Mouse (Mus musculus): Measurements from ENCODE around the gene Dcun1d2. TPM values are rescaled to one million over a fixed set of nuclear protein-coding genes. Genes with fewer than 3 reads are reported as not detected.

The Dcun1d2 gene
- polyA plus RNA-seq, 1 experiment from 2014 or later: 8.2 TPM

DNA sequence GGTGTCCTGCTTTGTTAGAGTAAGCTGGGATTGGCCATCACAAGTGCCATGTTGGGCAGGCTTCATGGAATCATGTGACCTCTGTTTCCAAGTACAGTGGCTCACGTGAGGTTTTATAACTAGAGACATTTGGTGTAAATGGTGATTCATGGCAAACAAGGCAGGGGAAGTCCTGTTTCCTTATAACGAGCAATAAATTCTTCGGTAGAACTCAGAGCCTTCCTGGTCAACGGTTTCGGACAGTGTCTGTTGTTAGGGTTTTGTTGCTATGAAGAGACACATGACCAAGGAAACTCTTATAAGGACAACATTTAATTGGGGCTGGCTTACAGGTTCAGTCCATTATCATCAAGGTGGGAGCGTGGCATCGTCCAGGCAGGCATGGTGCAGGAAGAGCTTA is 13.1 kb upstream of the Dcun1d2 start:
- H3K4me3 ChIP-seq (replicated peaks): no peak overlapping the region
- no peaks in the 10 kb centered on the region for H3K9me3 ChIP-seq (replicated peaks)
- no peak overlapping the region for H3K9ac ChIP-seq
- no peak overlapping the region for H3K27ac ChIP-seq (replicated peaks)
- peaks cover 40% of the 10 kb centered on the region for H3K36me3 ChIP-seq (replicated peaks)
- H3K27me3 ChIP-seq: no peaks in the 10 kb centered on the region
- 81% methylated on average over 7 of the region's 7 CpGs for WGBS (ENCODE audit: insufficient replicate concordance)
- no peaks in the 10 kb centered on the region for H3K4me1 ChIP-seq (replicated peaks)
- ATAC-seq (ENCODE audit: insufficient read depth): no peak
- H3K4me2 ChIP-seq: no peak overlapping the region

- peaks cover 46% of the 10 kb centered on the region for H3K36me3 ChIP-seq (replicated peaks)
- H3K4me2 ChIP-seq: no peak overlapping the region
- no peaks in the 10 kb centered on the region for H3K4me1 ChIP-seq (replicated peaks)
- H3K9ac ChIP-seq: no peak overlapping the region
- WGBS (ENCODE audit: insufficient replicate concordance): 79% methylated on average over 8 of the region's 8 CpGs
- H3K4me3 ChIP-seq (replicated peaks): no peak overlapping the region
- no peak overlapping the region for H3K27ac ChIP-seq (replicated peaks)
- no peaks in the 10 kb centered on the region for H3K9me3 ChIP-seq (replicated peaks)
- no peak for ATAC-seq (ENCODE audit: insufficient read depth)
- H3K27me3 ChIP-seq: no peaks in the 10 kb centered on the region
These were observed 11.6 kb upstream of the Dcun1d2 start for GRCm38 (mm10) chr8:13299571-13299970.

GRCm38 (mm10) chr8:13293677-13294470 is 5.9 kb upstream of the Dcun1d2 start:
- ATAC-seq (ENCODE audit: insufficient read depth): no peak
- H3K27me3 ChIP-seq: no peaks in the 10 kb centered on the region
- no peak overlapping the region for H3K9ac ChIP-seq
- no peaks in the 10 kb centered on the region for H3K9me3 ChIP-seq (replicated peaks)
- no peak overlapping the region for H3K4me3 ChIP-seq (replicated peaks)
- peaks cover 37% of the 10 kb centered on the region for H3K36me3 ChIP-seq (replicated peaks)
- 81% methylated on average over 9 of the region's 9 CpGs for WGBS (ENCODE audit: insufficient replicate concordance)
- no peak overlapping the region for H3K27ac ChIP-seq (replicated peaks)
- no peak overlapping the region for H3K4me2 ChIP-seq
- peaks cover 14% of the 10 kb centered on the region for H3K4me1 ChIP-seq (replicated peaks)

DNA sequence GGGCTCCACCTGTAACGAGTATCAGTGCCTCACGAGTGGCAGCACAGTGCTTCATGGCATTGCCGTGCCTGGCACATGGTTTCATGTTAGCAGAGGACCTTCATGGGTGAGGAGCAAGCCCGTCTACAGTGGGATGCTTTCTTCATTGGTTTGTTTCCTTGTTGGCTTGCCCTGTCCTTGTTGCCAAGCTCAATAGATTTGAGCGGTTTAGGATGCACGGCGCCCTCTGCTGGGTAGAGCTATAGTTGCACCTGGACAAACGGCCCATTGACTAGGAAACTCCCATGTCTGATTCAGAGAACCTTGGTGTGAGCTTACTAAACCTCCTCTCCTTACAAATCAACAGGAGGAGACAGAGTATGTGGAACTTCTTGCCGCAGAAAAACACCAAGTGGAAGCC is 4.4 kb upstream of the Dcun1d2 start:
- H3K4me3 ChIP-seq (replicated peaks): no peak overlapping the region
- no peak overlapping the region for H3K27ac ChIP-seq (replicated peaks)
- ATAC-seq (ENCODE audit: insufficient read depth): no peak
- H3K9me3 ChIP-seq (replicated peaks): no peaks in the 10 kb centered on the region
- H3K27me3 ChIP-seq: no peaks in the 10 kb centered on the region
- 26% methylated on average over 9 of the region's 9 CpGs for WGBS (ENCODE audit: insufficient replicate concordance)
- H3K4me2 ChIP-seq: no peak overlapping the region
- H3K36me3 ChIP-seq (replicated peaks): peaks cover 35% of the 10 kb centered on the region
- H3K4me1 ChIP-seq (replicated peaks): peaks cover 24% of the 10 kb centered on the region
- no peak overlapping the region for H3K9ac ChIP-seq

DNA sequence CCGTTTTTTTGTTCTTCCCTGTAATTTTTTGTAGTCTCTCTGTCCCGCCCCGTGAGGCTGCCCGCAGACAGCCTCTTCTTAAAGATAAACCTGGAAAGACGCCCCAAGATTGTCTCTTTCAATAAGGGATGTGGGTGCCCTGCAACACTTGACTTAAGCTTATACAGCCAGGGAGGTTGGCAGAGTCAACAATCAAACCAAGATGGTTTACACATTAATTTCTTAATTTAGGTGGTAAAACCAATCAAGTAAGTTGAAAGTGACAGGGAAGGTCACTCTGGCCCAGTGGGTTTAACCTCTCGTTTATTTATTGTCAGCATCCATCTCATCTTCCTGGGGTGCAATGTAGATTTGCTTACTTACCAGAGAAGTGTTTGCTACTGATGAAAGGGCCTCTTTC is 715 bp upstream of the Dcun1d2 start:
- 0 out of 2 replicates have a peak, but pooled peaks cover 9% of the 10 kb centered on the region for H3K36me3 ChIP-seq (replicated peaks)
- peaks cover 38% of the 10 kb centered on the region for H3K4me1 ChIP-seq (replicated peaks)
- 5% methylated on average over 6 of the region's 6 CpGs for WGBS (ENCODE audit: insufficient replicate concordance)
- peak overlapping the region; percentile 88 for H3K4me3 ChIP-seq (replicated peaks)
- H3K9ac ChIP-seq: peak overlapping the region; percentile 92
- H3K9me3 ChIP-seq (replicated peaks): no peaks in the 10 kb centered on the region
- peak overlapping the region; percentile 100; the same call in 1 of the 2 replicates for H3K27ac ChIP-seq (replicated peaks)
- H3K27me3 ChIP-seq: no peaks in the 10 kb centered on the region
- H3K4me2 ChIP-seq: peak overlapping the region; percentile 91
- ATAC-seq (ENCODE audit: insufficient read depth): no peak

DNA sequence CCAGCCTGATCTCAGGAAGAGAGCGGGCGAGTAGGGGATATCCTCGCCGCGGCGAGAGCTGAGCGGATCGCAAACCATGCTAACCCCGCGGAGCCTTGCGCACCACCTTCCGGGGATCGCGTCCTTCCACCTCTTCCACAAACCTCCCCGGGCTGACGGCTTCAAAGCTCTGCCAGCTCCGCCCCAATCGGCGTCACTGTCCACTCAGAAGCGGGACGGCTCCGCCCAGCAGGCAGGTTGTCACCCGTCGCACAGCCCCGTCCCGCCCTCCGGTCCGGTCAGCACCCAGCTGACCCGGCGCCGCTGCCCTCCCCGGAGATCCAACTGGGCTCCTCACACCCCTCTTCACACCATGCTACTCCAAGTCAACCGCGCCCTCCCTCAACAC is 633 bp downstream of the Dcun1d2 start:
- H3K4me1 ChIP-seq (replicated peaks): peaks cover 41% of the 10 kb centered on the region
- WGBS (ENCODE audit: insufficient replicate concordance): under 1% methylated on average over 34 of the region's 34 CpGs
- peak; percentile 86 for ATAC-seq (ENCODE audit: insufficient read depth)
- H3K9me3 ChIP-seq (replicated peaks): no peaks in the 10 kb centered on the region
- peak overlapping the region; percentile 91 for H3K4me2 ChIP-seq
- peak overlapping the region; percentile 100 for H3K27ac ChIP-seq (replicated peaks)
- H3K27me3 ChIP-seq: no peaks in the 10 kb centered on the region
- H3K4me3 ChIP-seq (replicated peaks): peak overlapping the region; percentile 88
- H3K36me3 ChIP-seq (replicated peaks): no peaks in the 10 kb centered on the region
- peak overlapping the region; percentile 92 for H3K9ac ChIP-seq

DNA sequence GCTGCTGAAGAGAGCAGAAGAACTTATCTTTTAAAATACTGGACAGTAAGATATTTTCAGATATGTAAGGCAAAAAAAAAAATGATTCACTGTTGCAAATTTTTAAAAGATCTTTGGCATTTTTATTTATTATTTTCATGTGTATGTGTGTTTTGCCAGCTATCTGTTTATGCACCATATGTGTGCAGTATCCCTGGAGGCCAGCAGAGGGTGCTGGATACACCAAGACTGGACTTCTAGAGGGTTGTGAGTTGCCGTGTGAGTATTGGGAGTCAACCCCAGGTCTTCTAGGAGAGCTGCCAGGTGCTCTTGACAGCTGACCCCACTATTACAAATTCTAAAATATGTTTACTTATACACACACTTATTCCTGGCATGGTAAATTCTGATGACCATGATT is 4.7 kb downstream of the Dcun1d2 start:
- Histone ChIP-seq H3K27ac (replicated peaks) (no peak overlapping the region), H3K4me1 (replicated peaks) (peaks cover 21% of the 10 kb centered on the region), H3K36me3 (replicated peaks) (no peaks in the 10 kb centered on the region), H3K9me3 (replicated peaks) (no peaks in the 10 kb centered on the region), H3K9ac (no peak overlapping the region), H3K4me3 (replicated peaks) (no peak overlapping the region), H3K27me3 (no peaks in the 10 kb centered on the region), H3K4me2 (no peak overlapping the region)
- ATAC-seq (ENCODE audit: insufficient read depth): no peak
- 79% methylated on average over 1 of the region's 1 CpGs for WGBS (ENCODE audit: insufficient replicate concordance)

DNA sequence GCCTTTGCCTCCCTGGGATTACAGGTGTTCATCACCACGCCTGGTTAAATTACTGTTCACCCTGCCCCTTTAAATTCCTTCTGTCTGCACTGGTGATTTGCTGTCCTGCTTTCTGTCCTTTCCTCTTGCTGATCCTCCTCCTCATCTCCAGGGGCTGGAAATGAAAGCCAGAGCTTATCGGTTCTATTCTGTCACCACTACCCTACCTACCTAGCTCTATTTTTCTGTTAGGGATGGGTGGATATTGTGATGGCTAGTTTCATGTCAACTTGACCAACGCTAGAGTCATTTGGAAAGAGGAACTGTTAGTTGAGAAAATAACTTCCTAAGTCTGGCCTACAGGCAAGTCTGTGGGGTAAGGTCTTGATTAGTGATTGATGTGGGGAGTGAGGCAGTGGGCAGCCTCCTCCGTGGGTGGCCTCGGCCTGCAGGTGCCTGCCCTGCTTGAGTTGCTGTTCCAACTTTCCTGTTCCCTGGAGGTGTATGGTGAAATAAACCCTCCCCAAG is 10.9 kb downstream of the Dcun1d2 start:
- H3K4me2 ChIP-seq: no peak overlapping the region
- no peak overlapping the region for H3K4me3 ChIP-seq (replicated peaks)
- no peaks in the 10 kb centered on the region for H3K27me3 ChIP-seq
- H3K27ac ChIP-seq (replicated peaks): no peak overlapping the region
- ATAC-seq (ENCODE audit: insufficient read depth): no peak
- H3K9ac ChIP-seq: no peak overlapping the region
- no peaks in the 10 kb centered on the region for H3K4me1 ChIP-seq (replicated peaks)
- 53% methylated on average over 5 of the region's 5 CpGs for WGBS (ENCODE audit: insufficient replicate concordance)
- no peaks in the 10 kb centered on the region for H3K36me3 ChIP-seq (replicated peaks)
- H3K9me3 ChIP-seq (replicated peaks): no peaks in the 10 kb centered on the region

DNA sequence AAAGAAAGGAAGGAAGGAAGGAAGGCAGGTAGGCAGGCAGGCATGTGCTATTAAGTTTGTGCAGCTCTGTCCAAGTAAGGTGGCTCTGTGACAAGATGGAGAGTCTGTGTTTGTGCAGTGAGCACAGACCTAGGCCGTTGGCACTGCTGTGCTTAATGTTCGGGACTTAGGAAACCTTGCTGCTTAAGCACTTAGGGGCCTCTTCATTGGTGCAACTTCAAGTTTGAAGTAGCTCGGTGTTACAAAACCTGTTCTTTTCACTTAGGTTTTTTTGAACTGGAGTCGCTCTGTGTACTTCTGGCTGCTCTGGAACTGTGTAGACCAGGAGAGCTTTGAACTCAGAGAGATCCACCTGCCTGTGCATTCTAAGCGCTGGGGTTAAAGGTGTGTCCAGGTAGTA is 15.1 kb downstream of the Dcun1d2 start:
- Histone ChIP-seq H3K27ac (replicated peaks) (no peak overlapping the region), H3K4me3 (replicated peaks) (no peak overlapping the region), H3K4me1 (replicated peaks) (no peaks in the 10 kb centered on the region), H3K36me3 (replicated peaks) (peaks cover 30% of the 10 kb centered on the region), H3K9ac (no peak overlapping the region), H3K27me3 (no peaks in the 10 kb centered on the region), H3K9me3 (replicated peaks) (no peaks in the 10 kb centered on the region), H3K4me2 (no peak overlapping the region)
- ATAC-seq (ENCODE audit: insufficient read depth): no peak
- WGBS (ENCODE audit: insufficient replicate concordance): 61% methylated on average over 5 of the region's 5 CpGs

DNA sequence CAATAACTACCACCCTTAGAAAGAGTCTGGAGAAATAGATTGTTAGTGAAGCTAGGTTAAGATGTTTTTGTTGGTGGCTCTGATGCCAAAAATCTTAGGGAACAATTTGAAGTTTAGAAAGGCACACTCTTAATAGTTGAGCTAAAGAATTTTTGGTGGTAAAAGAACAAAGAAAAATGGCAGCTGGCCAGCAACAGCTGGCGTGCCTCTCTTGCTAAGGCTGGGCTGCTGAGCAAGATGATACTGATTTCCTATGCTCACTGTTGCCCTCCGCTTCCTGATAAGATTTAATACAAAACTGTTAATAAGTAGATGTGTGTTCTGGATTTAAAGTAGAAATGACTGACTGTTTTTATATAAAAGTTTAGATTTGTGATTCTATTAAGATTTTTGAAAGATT is 20.4 kb downstream of the Dcun1d2 start:
- no peaks in the 10 kb centered on the region for H3K9me3 ChIP-seq (replicated peaks)
- no peaks in the 10 kb centered on the region for H3K27me3 ChIP-seq
- H3K36me3 ChIP-seq (replicated peaks): peaks cover 30% of the 10 kb centered on the region
- no peak overlapping the region for H3K9ac ChIP-seq
- no peaks in the 10 kb centered on the region for H3K4me1 ChIP-seq (replicated peaks)
- no peak overlapping the region for H3K4me2 ChIP-seq
- no peak overlapping the region for H3K27ac ChIP-seq (replicated peaks)
- WGBS (ENCODE audit: insufficient replicate concordance): 65% methylated on average over 2 of the region's 2 CpGs
- H3K4me3 ChIP-seq (replicated peaks): no peak overlapping the region
- ATAC-seq (ENCODE audit: insufficient read depth): no peak

DNA sequence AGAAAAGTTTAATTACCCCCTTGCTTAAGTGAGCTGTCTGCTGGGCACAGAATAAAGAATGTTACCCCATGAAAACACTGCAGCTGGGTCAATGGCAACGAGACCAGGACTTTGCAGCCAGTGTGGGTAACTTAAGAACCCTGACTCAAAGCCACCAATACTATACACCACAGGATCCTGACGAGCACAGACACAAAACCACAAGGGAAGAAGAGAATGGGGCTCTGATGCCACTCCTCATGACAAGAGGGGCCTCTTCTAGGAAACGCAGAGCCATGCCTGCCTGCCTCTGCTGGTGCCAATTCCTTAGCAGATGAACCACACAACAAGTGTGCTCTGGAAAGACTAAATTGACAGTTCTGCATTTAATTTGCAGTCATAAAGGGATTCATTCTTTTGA is 24.6 kb downstream of the Dcun1d2 start:
- 15% methylated on average over 3 of the region's 3 CpGs for WGBS (ENCODE audit: insufficient replicate concordance)
- Histone ChIP-seq H3K4me3 (replicated peaks) (no peak overlapping the region), H3K36me3 (replicated peaks) (peaks cover 5% of the 10 kb centered on the region; the same call in 1 of the 2 replicates), H3K27ac (replicated peaks) (no peak overlapping the region), H3K4me1 (replicated peaks) (no peaks in the 10 kb centered on the region), H3K27me3 (no peaks in the 10 kb centered on the region), H3K4me2 (no peak overlapping the region), H3K9me3 (replicated peaks) (no peaks in the 10 kb centered on the region), H3K9ac (no peak overlapping the region)
- no peak for ATAC-seq (ENCODE audit: insufficient read depth)
